Mouse (Mus musculus) lung, adult 2 months (tissue): Measurements from ENCODE around the gene Isl1.

ENCODE experiments used
- CTCF ChIP-seq: fragments of 200-500 bp; IDR thresholded peaks from 2 replicates; pipeline ENCODE4 v1.5.1; 2011; ENCODE audit warnings: mild to moderate bottlenecking, low read length, control low read depth; ENCODE audit not compliant: insufficient read depth
- POLR2A ChIP-seq: fragments of 200-500 bp; IDR thresholded peaks from 2 replicates; pipeline ENCODE4 v1.6.1; 2011; ENCODE audit warnings: low read depth, mild to moderate bottlenecking, control low read depth, low read length, borderline replicate concordance; ENCODE audit errors: extremely low read depth

DNA sequence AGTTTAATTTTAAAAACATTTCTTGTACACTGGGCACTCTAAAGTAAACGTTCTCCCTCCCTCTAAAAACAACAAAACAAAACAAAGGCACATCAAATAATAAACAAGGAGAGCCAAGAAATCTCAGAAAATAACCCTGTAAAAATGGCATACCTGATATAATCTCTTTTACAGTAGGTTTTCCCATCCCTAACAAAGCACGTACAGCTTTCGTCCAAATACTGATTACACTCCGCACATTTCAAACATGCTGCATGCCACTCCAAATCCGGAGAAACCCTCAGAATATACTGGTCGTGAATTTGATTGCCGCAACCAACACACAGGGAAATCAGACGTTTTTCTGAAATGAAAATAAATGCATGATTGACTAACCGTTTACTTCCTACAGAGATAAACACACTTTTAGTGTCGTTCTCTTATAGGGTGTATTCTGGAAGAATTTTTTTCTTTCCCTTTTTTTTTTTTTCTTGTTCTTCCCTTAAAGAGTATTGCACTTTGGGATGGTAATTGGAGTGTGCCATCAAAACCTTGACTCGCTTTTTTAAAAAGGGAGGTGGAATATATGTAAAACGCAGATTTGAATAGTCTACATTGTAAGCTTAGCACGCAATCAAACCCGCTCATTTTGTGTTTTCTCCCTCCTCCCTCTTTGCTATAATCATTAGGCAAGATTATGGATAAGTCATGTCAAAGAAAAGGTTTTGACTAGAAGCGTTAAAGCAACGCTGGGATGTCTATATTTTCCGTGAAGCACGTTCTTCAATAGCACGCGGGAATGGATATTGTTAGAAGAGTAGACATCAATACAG, 1.2 kb downstream of the Isl1 start:
- TF ChIP-seq POLR2A (no peak), CTCF (no peak)
